8 mouse cellular contexts compared by ENCODE assay signal in the genomic region with DNA sequence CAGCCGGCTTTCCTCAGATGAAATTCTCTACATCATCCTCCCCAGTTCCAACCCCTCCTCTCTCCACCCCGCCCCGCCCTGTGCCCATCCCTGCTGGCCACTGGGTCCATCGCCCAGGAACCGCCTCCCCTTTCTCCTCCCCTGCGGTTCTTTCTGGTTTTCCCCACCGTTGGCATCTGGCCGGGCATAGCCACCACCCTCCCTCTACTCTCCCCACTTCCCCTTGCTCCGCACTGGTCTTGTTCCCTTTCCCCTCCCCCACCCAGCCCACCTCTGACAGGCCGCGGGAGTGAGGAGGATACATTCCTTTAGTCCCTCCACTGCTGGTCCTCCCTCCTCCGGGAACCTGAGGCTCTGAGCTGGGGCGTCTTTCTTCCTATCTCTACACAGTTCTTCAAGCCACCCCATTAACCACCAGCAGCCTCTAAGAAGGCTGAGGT. TPM values are rescaled to one million over a fixed set of nuclear protein-coding genes. Genes with fewer than 3 reads are reported as not detected.
DNase-seq lines count a peak whose midpoint lies in the region; ATAC-seq and TF ChIP-seq lines count a peak whose summit lies in the region.

No protein-coding gene starts in this region.

- H3K4me2 ChIP-seq in liver, postnatal 0 days (ENCODE audit: low read depth, low read length) = no peak overlapping the region

- H3K36me3 ChIP-seq in liver, postnatal 0 days (replicated peaks; ENCODE audit: insufficient read depth, low read length) = no peaks in the 10 kb centered on the region

- no peak overlapping the region for H3K4me3 ChIP-seq in liver, postnatal 0 days (ENCODE audit: low read depth, low read length)

- H3K27me3 ChIP-seq in liver, postnatal 0 days (ENCODE audit: insufficient read depth, low read length) = peaks cover 46% of the 10 kb centered on the region

- peaks cover 6% of the 10 kb centered on the region; the same call in 1 of the 2 replicates for H3K4me1 ChIP-seq in liver, postnatal 0 days (ENCODE audit: insufficient read depth)

- H3K27ac ChIP-seq in liver, postnatal 0 days (ENCODE audit: low read depth) = no peak overlapping the region

- H3K9ac ChIP-seq in liver, postnatal 0 days (replicated peaks) = no peak overlapping the region

- TF ChIP-seq CTCF in liver, postnatal 0 days (IDR thresholded peaks at IDR 0.05; ENCODE audit: low read depth) = no peak

- ATAC-seq in hematopoietic stem cell, adult 5-6 weeks (replicated peaks in 1 of 2; ENCODE audit: insufficient read depth in 1 of 2, low FRiP score in 2 of 2, low TSS enrichment in 1 of 2, low read depth in 1 of 2, poor library complexity in 2 of 2, severe bottlenecking in 2 of 2) = peak; percentile 66 to 71; a peak in 3 of 4 replicates
- peak; percentile 23 for ATAC-seq in liver, postnatal 0 days
- ATAC-seq in CD4-positive, CD25-positive, alpha-beta regulatory T cell, adult 4 months = no peak

- no peaks in the 10 kb centered on the region for H3K9me3 ChIP-seq in liver, postnatal 0 days (ENCODE audit: low read length)

- DNase-seq in embryo, embryonic 10.5 days (ENCODE audit: low spot score) = peak; percentile 44
- no peak for DNase-seq in embryo, embryonic 10 days (ENCODE audit: low spot score)
- DNase-seq in testis, postnatal 10 days (ENCODE audit: low spot score) = peak; percentile 42
- DNase-seq in testis, postnatal 14 days (ENCODE audit: low spot score) = no peak
- no peak for DNase-seq in liver, postnatal 0 days
- no peak for DNase-seq in layer of hippocampus, postnatal 10 days (ENCODE audit: low spot score in 2 of 2)

- WGBS in liver, postnatal 0 days (ENCODE audit: insufficient replicate concordance) = 1% methylated on average over 13 of the region's 13 CpGs

- no peak for TF ChIP-seq EP300 in liver, postnatal 0 days (IDR thresholded peaks at IDR 0.05; ENCODE audit: low read depth)

RNA-seq across cellular contexts. Expression of a gene that starts 1.5 kb away (rescaled TPM):
- total RNA-seq in hematopoietic stem cell, adult 5-6 weeks (2017) = 1.8 TPM in 1 of 2 replicates, not detected in the other
- polyA plus RNA-seq in liver, postnatal 0 days (2015; fragmentation: Nextera tagmentation; extraction: Ambion mirVana) = 0.49 and 0.61 TPM in 2 replicates
- polyA plus RNA-seq in CD4-positive, CD25-positive, alpha-beta regulatory T cell, adult 4 months (2017; shearing (Covaris generic)) = not detected
- 100 to 1,000 TPM; 324 to 348 TPM for total RNA-seq in layer of hippocampus, postnatal 10 days (2021)

RNA-seq across cellular contexts. Expression of a gene that starts 15.3 kb away (rescaled TPM):
- 76.8 and 118 TPM in 2 replicates for total RNA-seq in hematopoietic stem cell, adult 5-6 weeks (2017)
- polyA plus RNA-seq in liver, postnatal 0 days (2015; fragmentation: Nextera tagmentation; extraction: Ambion mirVana) = 4.6 and 4.7 TPM in 2 replicates
- polyA plus RNA-seq in CD4-positive, CD25-positive, alpha-beta regulatory T cell, adult 4 months (2017; shearing (Covaris generic)) = 10 to 100 TPM; 44.7 to 78.2 TPM
- 1 to 10 TPM; 3.5 to 5.4 TPM for total RNA-seq in layer of hippocampus, postnatal 10 days (2021)

RNA-seq across cellular contexts. Expression of a gene that starts 32.4 kb away (rescaled TPM):
- not detected in 2 replicates for total RNA-seq in hematopoietic stem cell, adult 5-6 weeks (2017)
- 16.9 and 21.8 TPM in 2 replicates for polyA plus RNA-seq in liver, postnatal 0 days (2015; fragmentation: Nextera tagmentation; extraction: Ambion mirVana)
- not detected for polyA plus RNA-seq in CD4-positive, CD25-positive, alpha-beta regulatory T cell, adult 4 months (2017; shearing (Covaris generic))
- total RNA-seq in layer of hippocampus, postnatal 10 days (2021) = 10 to 100 TPM; 77.4 to 81.1 TPM

Comparison
In these comparisons a context has a peak if more than half of its experiments do, and no peak if none do; other contexts are left out.
1. DNase-seq: peak in embryo, embryonic 10.5 days (single experiment) and testis, postnatal 10 days (single experiment); none in embryo, embryonic 10 days (single experiment), testis, postnatal 14 days (single experiment), liver, postnatal 0 days (single experiment) and layer of hippocampus, postnatal 10 days (0 of 2).
2. RNA of a gene that starts 1.5 kb away (total RNA-seq): 324 to 348 TPM in layer of hippocampus, postnatal 10 days; 1.8 TPM in hematopoietic stem cell, adult 5-6 weeks; every median in the first group is over 100 times any median in the second.
3. RNA of a gene that starts 15.3 kb away (total RNA-seq): 76.8 to 118 TPM in hematopoietic stem cell, adult 5-6 weeks; 3.5 to 5.4 TPM in layer of hippocampus, postnatal 10 days; every median in the first group is over 10 times any median in the second.
4. RNA of a gene that starts 32.4 kb away (total RNA-seq): 77.4 to 81.1 TPM in layer of hippocampus, postnatal 10 days; not detected in hematopoietic stem cell, adult 5-6 weeks; every median in the first group is over 10 times any median in the second.